Mouse (Mus musculus): ENCODE results near the gene Sumf1. TPM values are rescaled to one million over a fixed set of nuclear protein-coding genes. Genes with fewer than 3 reads are reported as not detected.

Sumf1 gene
- polyA plus RNA-seq, 1 experiment, result 14.3 TPM

- Histone ChIP-seq H3K27ac (ENCODE audit: insufficient read depth, low read length) (no peak overlapping the region), H3K4me1 (ENCODE audit: control insufficient read depth, insufficient read depth, low read length) (no peaks in the 10 kb centered on the region), H3K9me3 (replicated peaks; ENCODE audit: control insufficient read depth, insufficient read depth, low read length, poor library complexity, severe bottlenecking) (no peaks in the 10 kb centered on the region), H3K4me3 (ENCODE audit: low read depth, low read length) (no peak overlapping the region), H3K36me3 (ENCODE audit: control insufficient read depth, insufficient read depth, low read length, poor library complexity, severe bottlenecking) (no peaks in the 10 kb centered on the region), H3K27me3 (ENCODE audit: control insufficient read depth, insufficient read depth, low read length, poor library complexity, severe bottlenecking) (no peaks in the 10 kb centered on the region), H3K9ac (ENCODE audit: low read depth, poor library complexity, severe bottlenecking) (no peak overlapping the region)
- TF ChIP-seq CTCF (IDR thresholded peaks at IDR 0.05; ENCODE audit: low read depth, low read length) (no peak), EP300 (IDR thresholded peaks at IDR 0.05; ENCODE audit: insufficient read depth, low read depth, low read length) (no peak), POLR2A (IDR thresholded peaks at IDR 0.05; ENCODE audit: insufficient read depth, low read length) (no peak)
These were observed 91.9 kb downstream of the Sumf1 start for GRCm38 (mm10) chr6:108093449-108093848.

GRCm38 (mm10) chr6:108092646-108093045 lies 92.7 kb downstream of the Sumf1 start:
- Histone ChIP-seq H3K27ac (ENCODE audit: insufficient read depth, low read length) (no peak overlapping the region), H3K9me3 (replicated peaks; ENCODE audit: control insufficient read depth, insufficient read depth, low read length, poor library complexity, severe bottlenecking) (no peaks in the 10 kb centered on the region), H3K27me3 (ENCODE audit: control insufficient read depth, insufficient read depth, low read length, poor library complexity, severe bottlenecking) (no peaks in the 10 kb centered on the region), H3K9ac (ENCODE audit: low read depth, poor library complexity, severe bottlenecking) (no peak overlapping the region), H3K4me3 (ENCODE audit: low read depth, low read length) (no peak overlapping the region), H3K36me3 (ENCODE audit: control insufficient read depth, insufficient read depth, low read length, poor library complexity, severe bottlenecking) (no peaks in the 10 kb centered on the region), H3K4me1 (ENCODE audit: control insufficient read depth, insufficient read depth, low read length) (no peaks in the 10 kb centered on the region)
- no peak for TF ChIP-seq EP300 (IDR thresholded peaks at IDR 0.05; ENCODE audit: insufficient read depth, low read depth, low read length)
- no peak for TF ChIP-seq POLR2A (IDR thresholded peaks at IDR 0.05; ENCODE audit: insufficient read depth, low read length)

- TF ChIP-seq EP300 (IDR thresholded peaks at IDR 0.05; ENCODE audit: insufficient read depth, low read depth, low read length) (no peak), CTCF (IDR thresholded peaks at IDR 0.05; ENCODE audit: low read depth, low read length) (no peak), POLR2A (IDR thresholded peaks at IDR 0.05; ENCODE audit: insufficient read depth, low read length) (no peak)
- Histone ChIP-seq H3K9me3 (replicated peaks; ENCODE audit: control insufficient read depth, insufficient read depth, low read length, poor library complexity, severe bottlenecking) (no peaks in the 10 kb centered on the region), H3K27me3 (ENCODE audit: control insufficient read depth, insufficient read depth, low read length, poor library complexity, severe bottlenecking) (no peaks in the 10 kb centered on the region)
These were observed 94.1 kb downstream of the Sumf1 start for GRCm38 (mm10) chr6:108091296-108091695.

GRCm38 (mm10) chr6:108075857-108076256 lies 109.5 kb downstream of the Sumf1 start:
- no peaks in the 10 kb centered on the region for H3K36me3 ChIP-seq (ENCODE audit: control insufficient read depth, insufficient read depth, low read length, poor library complexity, severe bottlenecking)
- no peak overlapping the region for H3K4me3 ChIP-seq (ENCODE audit: low read depth, low read length)
- TF ChIP-seq CTCF (IDR thresholded peaks at IDR 0.05; ENCODE audit: low read depth, low read length), result no peak
- no peak for TF ChIP-seq EP300 (IDR thresholded peaks at IDR 0.05; ENCODE audit: insufficient read depth, low read depth, low read length)
- no peak for TF ChIP-seq POLR2A (IDR thresholded peaks at IDR 0.05; ENCODE audit: insufficient read depth, low read length)
- H3K9me3 ChIP-seq (replicated peaks; ENCODE audit: control insufficient read depth, insufficient read depth, low read length, poor library complexity, severe bottlenecking), result peaks cover 6% of the 10 kb centered on the region
- H3K27ac ChIP-seq (ENCODE audit: insufficient read depth, low read length), result no peak overlapping the region
- H3K27me3 ChIP-seq (ENCODE audit: control insufficient read depth, insufficient read depth, low read length, poor library complexity, severe bottlenecking), result no peaks in the 10 kb centered on the region
- peaks cover 2% of the 10 kb centered on the region for H3K4me1 ChIP-seq (ENCODE audit: control insufficient read depth, insufficient read depth, low read length)
- H3K9ac ChIP-seq (ENCODE audit: low read depth, poor library complexity, severe bottlenecking), result no peak overlapping the region

More at GRCm38 (mm10) chr6:108091296-108091695, 94.1 kb downstream of the Sumf1 start:
- Histone ChIP-seq H3K4me1 (ENCODE audit: control insufficient read depth, insufficient read depth, low read length) (no peaks in the 10 kb centered on the region), H3K9ac (ENCODE audit: low read depth, poor library complexity, severe bottlenecking) (no peak overlapping the region), H3K27ac (ENCODE audit: insufficient read depth, low read length) (no peak overlapping the region), H3K4me3 (ENCODE audit: low read depth, low read length) (no peak overlapping the region), H3K36me3 (ENCODE audit: control insufficient read depth, insufficient read depth, low read length, poor library complexity, severe bottlenecking) (no peaks in the 10 kb centered on the region)

GRCm38 (mm10) chr6:108074624-108075023 lies 110.8 kb downstream of the Sumf1 start:
- TF ChIP-seq POLR2A (IDR thresholded peaks at IDR 0.05; ENCODE audit: insufficient read depth, low read length) (no peak), EP300 (IDR thresholded peaks at IDR 0.05; ENCODE audit: insufficient read depth, low read depth, low read length) (no peak), CTCF (IDR thresholded peaks at IDR 0.05; ENCODE audit: low read depth, low read length) (no peak)
- H3K4me1 ChIP-seq (ENCODE audit: control insufficient read depth, insufficient read depth, low read length), result peaks cover 1% of the 10 kb centered on the region
- H3K9me3 ChIP-seq (replicated peaks; ENCODE audit: control insufficient read depth, insufficient read depth, low read length, poor library complexity, severe bottlenecking), result peaks cover 6% of the 10 kb centered on the region
- no peaks in the 10 kb centered on the region for H3K27me3 ChIP-seq (ENCODE audit: control insufficient read depth, insufficient read depth, low read length, poor library complexity, severe bottlenecking)
- H3K27ac ChIP-seq (ENCODE audit: insufficient read depth, low read length), result no peak overlapping the region
- no peak overlapping the region for H3K4me3 ChIP-seq (ENCODE audit: low read depth, low read length)
- no peaks in the 10 kb centered on the region for H3K36me3 ChIP-seq (ENCODE audit: control insufficient read depth, insufficient read depth, low read length, poor library complexity, severe bottlenecking)
- no peak overlapping the region for H3K9ac ChIP-seq (ENCODE audit: low read depth, poor library complexity, severe bottlenecking)

- Histone ChIP-seq H3K4me1 (ENCODE audit: control insufficient read depth, insufficient read depth, low read length) (peaks cover 2% of the 10 kb centered on the region), H3K27me3 (ENCODE audit: control insufficient read depth, insufficient read depth, low read length, poor library complexity, severe bottlenecking) (no peaks in the 10 kb centered on the region), H3K4me3 (ENCODE audit: low read depth, low read length) (no peak overlapping the region), H3K9me3 (replicated peaks; ENCODE audit: control insufficient read depth, insufficient read depth, low read length, poor library complexity, severe bottlenecking) (peaks cover 6% of the 10 kb centered on the region), H3K9ac (ENCODE audit: low read depth, poor library complexity, severe bottlenecking) (no peak overlapping the region), H3K36me3 (ENCODE audit: control insufficient read depth, insufficient read depth, low read length, poor library complexity, severe bottlenecking) (no peaks in the 10 kb centered on the region), H3K27ac (ENCODE audit: insufficient read depth, low read length) (no peak overlapping the region)
- no peak for TF ChIP-seq POLR2A (IDR thresholded peaks at IDR 0.05; ENCODE audit: insufficient read depth, low read length)
- no peak for TF ChIP-seq EP300 (IDR thresholded peaks at IDR 0.05; ENCODE audit: insufficient read depth, low read depth, low read length)
- no peak for TF ChIP-seq CTCF (IDR thresholded peaks at IDR 0.05; ENCODE audit: low read depth, low read length)
These were observed 111.5 kb downstream of the Sumf1 start for GRCm38 (mm10) chr6:108073931-108074330.
